Mouse (Mus musculus) kidney, adult 11 months (tissue): ENCODE data around the gene Immt.
A peak's percentile ranks its signal among the peaks of the same experiment; 100 is the strongest.
"Not testable (repeated sequence)": the region's sequence is repeated elsewhere in the genome, so short reads cannot be mapped to it uniquely, and the experiment has no call there.

ENCODE experiments used
- DNase-seq: peaks from one replicate; pipeline ENCODE4 v3.0.0; 2022

Gene Immt

DNA sequence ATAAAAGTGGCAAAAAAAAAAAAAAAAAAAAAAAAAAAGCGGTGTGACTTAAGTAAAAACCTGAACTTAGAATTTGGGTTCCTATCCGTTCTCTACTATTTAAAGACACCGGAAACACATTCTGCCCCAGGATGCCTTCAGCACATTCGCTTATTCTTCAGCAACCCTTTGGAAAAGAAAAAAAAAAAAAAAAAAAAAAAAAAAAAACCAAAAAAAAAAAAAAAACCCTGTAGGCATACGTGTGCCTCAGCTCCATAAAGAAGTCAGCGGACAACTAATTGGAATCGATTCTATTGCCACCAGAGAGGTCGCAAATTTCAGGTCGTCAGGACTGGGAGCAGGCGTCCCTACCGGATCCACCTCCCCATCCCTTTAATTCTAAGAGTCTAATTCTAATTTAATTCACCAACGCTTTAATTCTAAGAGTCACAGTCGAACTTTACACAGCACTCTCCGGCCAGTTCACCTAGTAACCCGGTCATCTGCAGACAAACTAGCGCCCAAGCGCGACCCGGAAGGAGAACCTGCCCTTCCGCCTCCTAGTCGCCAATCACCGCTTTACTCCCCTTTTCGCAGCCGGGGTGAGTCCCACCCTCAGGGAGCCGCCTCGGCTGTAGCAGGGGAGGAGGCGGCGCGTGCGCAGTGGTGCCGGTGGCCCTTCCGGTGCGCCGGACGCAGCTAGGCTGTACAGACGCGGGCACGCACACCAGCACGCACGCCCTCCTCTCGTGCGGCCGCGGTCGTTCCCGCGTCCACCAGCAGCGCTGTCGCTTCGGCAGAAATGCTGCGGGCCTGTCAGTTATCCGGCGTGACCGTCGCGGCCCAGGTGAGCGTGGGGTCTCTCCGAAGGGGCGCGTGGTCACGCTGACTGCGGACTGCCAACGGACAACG is at the start of gene Immt:
Gene Immt (plus strand): TSS at position 642 of the 891 bp plus-strand sequence.
- peak; percentile 98 for DNase-seq

DNA sequence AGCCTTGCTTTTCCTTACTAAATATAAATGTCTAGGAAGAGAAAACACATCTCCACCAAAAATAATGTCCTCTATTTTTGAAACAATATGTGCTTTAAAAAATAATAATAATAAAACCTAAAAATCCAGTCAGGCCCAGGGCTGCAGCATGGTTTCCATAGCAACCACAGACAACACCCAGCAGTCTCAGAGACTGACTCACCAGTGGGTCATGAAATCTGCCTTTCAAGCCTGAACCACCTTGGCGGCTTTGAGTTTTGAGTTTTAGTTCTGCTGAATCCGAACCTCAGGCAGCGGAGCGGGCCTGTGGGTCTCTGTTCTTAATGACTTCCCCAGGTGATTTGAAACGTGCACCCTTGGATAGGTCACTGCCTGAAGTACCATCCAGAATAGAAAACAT is 48.0 kb upstream of the Immt start:
- no peak for DNase-seq

DNA sequence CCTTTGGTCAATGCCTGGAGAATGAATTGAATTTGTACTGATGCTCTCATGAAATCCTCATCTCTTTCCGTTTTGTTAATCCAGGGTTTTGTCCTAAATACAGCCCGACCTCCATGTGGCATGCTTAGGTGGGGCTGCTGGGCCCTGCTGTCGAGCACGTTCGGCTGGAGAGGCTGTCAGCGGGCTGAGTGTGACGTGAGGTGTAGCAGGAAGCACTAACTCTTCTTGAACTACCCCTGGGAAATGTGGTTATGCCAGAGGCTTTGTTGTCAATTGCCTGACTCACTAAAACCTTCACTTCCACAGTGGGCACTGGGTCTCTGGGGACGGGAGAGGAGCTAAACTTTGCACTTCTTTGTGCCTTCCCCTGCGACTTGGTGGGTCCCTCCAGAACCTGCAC is 42.8 kb upstream of the Immt start:
- DNase-seq = no peak

DNA sequence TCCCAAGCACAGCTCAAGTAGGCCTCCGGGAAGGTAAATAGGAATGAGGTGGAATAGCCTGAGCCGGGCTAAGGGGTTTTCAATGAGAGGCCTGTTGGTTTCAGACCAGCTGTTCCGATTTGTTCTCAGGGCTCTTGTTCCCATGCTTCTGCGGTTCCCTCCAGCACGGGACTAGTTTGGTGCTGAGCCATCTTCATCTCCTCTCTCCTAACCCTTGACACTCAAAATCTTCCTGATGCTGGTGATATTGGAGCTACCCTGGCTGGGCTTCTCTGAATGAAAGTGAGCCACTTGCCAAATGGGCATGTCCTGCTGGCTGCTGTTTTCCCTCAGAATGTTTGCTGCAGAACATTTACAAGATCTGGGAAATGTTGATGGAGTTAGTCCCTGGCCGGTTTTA is 39.4 kb upstream of the Immt start:
- no peak for DNase-seq

DNA sequence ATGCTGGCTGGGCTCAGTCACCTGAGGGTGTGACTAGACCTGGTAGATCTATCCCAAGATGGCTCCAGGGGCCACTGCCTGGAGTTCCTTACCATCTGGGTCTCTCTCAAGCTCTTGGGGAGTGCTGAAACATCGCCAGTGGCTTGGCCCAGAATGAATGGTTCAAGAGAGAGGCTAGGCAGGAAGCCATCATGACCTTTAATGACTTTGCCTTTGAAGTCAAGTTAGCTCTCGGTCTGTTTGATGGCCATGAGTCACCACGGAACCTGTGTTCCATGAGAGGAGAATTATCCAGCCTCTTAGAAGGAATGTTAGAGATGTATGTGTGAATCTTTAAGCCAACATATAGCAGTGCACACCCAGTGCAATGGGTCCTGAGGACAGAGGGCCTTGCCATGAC is 31.7 kb upstream of the Immt start:
- no peak for DNase-seq

DNA sequence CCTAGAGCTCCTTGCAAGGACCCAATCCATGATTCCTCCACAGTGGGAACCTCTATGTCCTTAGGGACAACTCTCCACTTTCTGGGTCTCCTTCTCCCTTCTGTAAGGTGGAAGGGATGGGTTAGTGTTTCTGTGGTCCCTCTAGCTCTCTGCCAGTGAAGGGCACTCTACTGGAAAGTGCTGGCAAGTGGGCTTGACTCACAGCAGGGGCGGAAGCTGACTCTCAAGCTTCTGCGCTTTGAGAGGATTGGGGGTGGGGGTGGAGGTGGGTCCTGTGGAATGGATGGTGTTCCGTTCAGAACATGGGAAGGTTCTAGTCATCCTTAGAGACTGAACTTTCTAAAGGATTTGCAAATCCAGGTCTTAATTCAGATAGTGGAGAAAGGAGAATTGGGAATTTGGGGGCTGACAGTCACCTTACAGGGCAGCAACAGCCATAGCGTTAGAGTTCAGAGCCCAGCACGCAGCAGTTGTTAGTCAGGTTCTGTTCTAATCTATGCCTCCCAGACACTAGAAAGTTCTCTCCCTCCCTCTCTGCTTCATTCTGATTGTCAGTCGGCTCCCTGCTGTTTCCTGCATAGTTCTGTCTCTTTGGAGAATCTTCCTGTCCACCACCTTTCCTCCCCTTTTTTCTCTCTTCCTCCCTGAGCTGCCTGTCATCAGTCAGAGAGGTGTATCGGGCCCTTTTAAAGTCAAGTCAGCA is 30.0 kb upstream of the Immt start:
- DNase-seq = no peak

DNA sequence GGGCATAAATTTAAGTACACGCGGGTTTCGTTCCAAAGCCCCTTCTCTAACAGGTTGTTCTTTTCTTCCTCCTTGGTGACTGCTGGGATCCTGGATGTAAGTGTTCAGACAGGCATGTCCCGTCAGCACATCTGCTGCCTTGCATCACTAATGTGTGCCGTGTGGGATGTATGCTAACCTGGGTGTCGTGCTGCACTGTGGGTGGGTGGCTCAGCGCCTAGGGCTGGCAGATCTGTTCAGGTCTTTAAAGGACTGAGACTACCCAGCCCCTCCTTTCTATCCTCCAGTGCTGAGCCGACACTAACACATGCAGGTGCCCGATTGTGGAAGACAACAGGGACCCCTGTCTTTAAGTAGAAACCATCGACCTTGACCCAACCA is 29.4 kb upstream of the Immt start:
- no peak for DNase-seq

DNA sequence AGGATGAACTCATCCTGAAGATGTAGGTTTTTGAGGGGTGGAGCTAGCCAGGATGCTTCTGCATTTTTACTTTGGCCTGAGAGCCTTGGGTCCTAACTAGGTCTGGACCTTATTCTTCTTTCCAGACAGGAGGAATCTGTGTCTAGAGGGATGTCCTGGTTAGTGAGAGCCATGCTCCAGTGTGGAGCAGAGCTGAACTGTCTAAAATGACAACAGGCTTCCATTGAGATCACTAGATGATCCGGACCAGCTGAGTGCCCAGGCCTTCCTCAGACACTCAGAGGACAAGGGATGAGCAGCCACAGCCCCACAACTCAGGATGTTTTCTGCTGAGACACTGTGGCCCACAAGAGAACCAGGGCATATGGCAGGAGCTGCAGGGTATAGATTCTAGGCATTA is 27.5 kb upstream of the Immt start:
- DNase-seq = no peak

DNA sequence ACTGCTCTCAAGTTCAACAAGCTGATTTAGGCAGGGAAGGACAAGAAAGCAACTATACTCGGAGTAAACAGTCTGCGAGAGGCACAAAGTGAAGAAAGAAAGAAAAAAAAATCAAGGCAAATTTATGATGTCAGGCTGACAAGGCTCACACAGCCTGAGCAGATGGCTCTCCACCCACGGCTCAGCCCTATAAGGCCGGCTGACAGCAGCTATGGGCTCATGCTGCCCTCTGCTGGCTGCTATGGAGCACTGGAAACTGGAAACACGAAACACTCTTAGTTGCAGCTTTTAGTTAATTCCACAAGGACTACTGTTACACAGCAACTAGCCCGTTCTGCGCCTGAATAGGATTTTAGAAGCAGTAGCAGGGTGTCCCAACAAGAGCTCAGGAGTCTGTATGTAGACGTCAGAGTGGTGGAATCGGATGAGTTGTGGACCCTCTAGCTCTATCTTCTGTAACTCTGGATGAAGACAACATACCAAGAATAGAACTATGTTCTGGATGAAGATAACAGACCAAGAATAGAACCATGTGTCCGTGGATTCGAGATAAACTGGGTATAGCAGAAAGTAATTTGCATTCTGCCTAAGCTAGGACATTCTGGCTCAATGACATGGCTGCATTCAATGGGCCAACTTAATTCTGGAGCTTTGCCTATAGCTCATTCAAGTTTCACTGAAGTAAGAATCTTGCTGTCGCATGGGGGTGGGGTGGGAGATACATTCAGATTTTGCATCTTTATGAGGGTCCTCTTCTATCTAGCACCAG is 26.9 kb upstream of the Immt start:
- DNase-seq = peak; percentile 17

DNA sequence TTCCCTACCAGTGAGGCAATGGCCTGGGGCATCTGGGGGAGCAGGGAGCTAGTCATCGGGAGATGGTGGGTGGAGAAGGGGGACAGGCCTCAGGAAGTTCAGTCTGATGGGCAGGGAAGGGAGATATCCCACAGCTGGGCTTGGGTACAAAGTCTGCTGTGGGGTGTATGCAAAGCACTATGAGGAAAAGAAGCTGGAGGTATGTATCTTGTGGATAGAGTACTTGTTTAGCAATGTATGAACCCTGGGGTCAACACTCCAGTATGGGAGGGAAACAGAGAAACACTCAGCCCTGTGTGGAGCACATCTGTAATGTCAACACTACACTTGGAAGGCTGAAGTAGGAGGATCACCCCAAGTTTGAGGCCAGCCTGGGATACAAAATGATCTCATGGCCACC is 24.4 kb upstream of the Immt start:
- no peak for DNase-seq

DNA sequence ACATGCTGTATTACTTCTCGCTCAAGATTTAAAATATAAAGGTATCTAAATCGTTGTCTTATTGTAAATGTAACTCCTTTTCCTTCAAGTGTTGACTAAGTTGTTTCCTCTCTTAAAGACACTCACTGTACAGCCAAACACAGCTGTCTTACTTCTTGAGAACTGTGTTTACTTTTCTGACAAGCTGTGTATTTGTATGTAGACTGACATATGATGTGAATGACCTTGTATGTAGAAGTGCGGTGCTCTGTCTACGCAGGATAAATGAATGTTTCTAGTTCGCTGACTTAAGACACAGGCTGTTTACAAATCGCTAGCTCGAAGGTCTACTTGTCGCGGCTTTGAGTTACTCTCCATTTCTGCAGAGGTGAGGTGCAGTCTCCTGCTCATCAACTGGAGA is 21.2 kb upstream of the Immt start:
- DNase-seq = no peak

DNA sequence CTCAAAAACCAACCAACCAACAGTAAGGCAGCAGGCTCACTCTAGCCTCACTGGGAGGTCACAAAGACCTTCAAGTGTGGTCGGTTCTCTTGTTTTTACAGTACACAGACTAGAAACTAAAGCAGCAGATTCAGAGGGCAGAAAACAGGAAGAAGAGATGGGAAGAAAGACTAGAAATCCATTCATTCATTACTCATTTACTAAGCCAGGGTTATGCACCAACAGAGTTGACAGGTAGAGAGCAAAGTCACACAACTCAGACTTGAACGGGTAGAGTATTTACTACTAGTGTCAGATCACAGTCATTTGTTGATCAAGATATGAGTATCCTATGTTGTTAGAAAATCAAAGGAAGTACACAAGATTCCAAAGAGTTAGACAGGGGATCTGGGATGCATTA is 18.3 kb upstream of the Immt start:
- DNase-seq = no peak

DNA sequence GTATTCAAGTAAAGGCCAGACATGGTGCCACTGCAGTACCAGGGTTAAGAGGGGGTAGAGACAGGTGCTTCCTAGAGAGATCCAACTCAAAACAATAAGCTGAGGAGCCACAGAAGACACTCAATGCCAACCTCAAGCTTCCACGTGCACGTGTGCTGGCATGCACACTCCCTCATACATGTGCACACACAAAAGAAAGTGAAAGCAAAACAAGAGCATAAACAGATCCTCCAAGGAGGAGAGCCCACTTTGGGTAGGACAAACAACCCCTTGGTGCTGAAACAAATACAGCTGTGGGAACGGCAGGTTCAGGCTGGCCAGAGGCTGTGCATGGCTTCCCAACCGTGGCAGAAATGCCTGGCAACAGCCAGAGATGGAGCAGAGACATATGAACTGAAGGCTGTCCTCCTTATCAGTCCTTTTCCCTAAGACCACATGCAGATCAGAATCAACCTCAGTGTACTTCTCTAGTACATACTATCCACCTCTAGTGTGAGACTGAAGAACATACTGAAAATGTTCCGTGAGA is 11.3 kb upstream of the Immt start:
- DNase-seq = peak; percentile 57

DNA sequence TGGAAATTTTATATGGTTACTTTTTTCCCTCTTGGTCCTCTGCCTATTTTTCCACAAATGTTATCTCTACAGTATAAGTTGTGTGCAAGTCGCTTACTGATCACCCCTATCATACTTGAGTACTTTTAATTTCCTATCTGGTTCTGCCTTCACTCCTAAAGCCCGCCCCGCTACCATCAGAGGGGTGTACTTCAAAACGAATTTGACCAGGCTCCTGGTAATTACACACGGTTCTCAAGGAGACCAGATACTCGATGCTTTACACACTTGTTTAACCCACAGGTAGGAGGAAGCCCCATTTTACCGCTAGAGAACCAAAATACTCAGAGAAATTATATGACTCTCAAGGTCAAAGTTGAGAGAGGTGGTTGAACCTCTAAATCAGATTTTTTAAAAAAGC is 8.0 kb upstream of the Immt start:
- no peak for DNase-seq

DNA sequence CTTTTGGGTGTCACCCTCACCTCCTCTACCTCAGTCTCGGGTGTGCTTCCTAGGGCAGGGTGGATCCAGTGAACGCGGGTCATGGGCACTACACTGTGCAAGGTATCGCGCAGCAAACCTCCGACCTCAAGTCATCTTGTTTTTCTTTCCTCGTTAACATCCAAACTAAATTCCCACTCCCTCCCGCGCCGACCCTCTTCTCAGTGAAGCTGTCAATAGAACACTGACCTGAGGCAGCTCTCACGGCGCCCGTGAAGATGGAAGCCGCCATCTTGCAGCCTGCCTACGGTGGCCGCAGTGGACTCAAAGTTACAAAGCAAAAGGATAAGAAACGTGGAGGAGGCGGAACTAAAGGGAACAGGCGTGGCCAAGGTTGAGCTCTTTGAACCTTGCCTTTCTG is 7.6 kb upstream of the Immt start:
- DNase-seq = peak; percentile 92

DNA sequence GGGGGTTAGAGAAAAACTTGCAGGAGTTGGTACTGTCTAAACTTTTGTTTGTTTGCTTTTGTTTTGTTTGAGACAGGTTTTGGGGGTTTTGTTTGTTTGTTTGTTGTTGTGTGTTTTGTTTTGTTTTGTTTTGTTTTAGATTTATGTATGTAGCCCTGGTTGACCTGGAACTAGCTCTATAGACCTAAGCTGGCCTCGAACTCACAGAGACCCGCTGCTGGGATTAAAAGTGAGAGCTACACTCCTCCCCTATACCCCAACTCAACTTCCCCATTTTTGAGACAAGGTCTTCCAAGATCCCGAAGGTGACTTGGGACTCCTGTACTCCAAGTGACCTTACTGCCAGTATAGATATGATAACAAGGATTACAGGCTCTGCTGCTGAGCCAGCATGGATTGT is 7.2 kb upstream of the Immt start:
- DNase-seq = no peak

DNA sequence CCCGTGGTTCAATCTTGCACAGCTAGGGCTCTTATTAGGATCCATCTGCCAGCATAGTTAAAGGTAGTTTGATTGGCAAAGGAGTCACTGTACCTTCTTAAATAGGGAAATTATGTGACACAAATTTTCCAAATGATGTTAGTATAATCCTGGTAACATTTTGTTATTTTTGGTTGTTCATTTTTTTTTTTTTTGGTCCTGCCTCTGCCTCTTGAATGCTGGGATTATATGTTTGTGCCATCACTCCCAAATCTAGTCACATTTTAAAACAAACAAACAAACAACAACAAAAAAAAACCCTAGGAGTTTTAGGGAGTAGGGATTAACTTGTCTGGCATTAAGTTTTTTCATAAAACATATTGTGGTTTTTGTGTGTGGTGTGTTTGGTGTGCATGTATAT is 4.3 kb upstream of the Immt start, which contains the start of gene Mrpl35:
Gene Mrpl35 (minus strand): TSS at position 101 of the 400 bp plus-strand sequence.
- DNase-seq = no peak

DNA sequence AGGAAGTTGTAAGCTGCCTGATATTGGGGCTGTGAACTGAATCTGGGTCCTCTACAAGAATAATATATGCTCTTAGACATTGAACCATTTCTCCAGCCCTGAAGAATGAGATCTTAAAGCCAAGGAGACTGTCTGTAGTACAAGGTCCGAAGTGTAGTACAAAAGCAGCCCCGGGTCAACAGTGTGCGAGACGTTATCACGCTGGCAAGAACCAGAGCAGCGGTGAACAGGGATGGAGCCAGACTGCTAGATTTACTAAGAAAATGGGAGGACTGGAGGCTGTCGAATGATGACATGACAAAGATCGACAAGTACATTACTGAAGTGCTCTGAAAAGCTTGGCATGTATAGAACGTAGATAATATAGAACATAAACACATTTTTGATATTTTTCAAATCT is 1.4 kb upstream of the Immt start:
- peak; percentile 19 for DNase-seq

DNA sequence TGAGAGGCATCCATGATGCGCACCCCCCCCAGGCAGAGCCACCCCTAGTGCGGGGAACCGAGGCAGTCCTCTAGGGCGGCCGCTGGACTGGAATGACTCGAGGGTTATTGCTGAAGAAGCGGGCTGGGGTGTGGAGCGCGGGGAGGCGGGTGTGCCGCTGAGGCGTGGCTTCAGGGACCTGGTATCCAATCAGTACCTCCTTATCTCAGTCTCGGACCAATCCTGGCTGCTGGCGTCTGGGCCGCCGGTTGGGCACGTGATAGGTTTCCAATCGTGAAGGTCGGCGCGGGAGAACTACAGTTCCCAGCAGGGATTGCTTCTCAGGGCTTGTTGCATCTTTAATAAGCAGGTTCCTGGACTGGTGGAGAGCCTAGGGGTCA is 440 bp downstream of the Immt start:
- DNase-seq = peak; percentile 99

DNA sequence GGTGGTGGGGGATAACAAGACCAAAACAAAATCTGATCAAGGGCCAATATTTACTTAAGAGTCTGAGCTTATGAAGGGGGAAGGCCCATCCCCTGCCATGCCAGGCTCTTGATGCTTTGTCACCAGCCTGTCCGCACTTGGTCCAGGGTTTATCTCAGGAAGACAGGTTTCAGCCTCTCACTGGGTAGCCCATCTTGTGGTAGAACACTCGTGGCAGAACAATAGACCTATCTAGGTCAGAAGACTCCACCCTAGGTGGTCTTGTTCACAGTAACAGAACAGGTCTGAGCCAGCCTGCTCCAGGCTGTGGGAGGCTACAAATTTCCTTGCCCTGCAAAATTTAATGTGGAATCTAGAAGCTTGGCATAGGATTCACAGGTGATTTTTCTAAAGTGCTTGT is 5.7 kb downstream of the Immt start:
- DNase-seq = no peak

DNA sequence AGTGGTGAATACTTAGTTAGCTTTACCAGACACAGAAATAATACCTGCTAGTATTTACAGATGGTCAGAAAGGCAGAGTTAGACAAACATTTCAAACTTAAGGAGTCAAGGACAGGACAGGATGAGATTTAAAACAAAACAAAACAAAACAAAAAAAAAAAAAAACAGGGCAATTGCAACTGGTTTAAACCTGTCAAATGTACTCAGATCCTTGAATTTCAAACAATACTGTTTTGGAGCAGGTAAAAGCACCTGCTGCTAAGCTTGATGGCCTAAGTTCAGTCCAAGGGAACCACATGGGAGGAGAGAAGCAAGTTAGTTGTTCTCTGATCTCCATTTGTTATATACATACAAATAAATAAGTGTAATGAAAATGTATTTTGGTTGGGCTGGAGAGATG is 8.7 kb downstream of the Immt start:
- no peak for DNase-seq

DNA sequence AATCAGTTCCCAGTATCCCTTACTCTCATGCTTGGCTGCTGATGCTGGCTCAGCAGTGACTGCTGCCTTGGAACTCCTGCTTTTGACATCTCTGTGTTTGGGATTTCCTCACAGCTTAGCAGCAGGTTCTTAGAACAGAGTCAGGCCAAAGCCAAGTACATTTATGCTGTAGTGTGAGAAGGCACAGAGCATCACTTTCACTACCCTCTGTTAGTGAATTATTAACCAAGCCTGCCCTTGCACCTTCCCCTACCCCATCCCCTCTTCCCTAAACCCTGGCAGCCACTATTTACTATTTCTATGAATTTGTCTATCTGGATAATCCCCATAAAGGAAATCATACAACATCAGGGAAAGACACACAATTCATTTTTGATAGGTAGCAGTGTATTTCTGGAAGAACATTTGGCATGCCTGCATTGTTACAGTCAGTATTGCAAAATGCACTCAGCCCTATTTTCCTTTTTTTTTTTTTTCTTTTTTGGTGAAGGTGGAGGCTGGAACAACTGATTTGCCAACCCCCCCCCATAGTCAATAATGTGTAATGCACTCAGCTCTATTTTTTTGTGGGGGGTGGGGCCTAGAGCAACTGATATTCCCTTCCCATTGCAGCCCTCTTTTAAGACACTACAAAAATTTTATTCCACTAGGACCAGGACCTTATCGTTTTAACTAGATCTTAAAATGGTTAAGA is 9.6 kb downstream of the Immt start:
- DNase-seq = no peak

DNA sequence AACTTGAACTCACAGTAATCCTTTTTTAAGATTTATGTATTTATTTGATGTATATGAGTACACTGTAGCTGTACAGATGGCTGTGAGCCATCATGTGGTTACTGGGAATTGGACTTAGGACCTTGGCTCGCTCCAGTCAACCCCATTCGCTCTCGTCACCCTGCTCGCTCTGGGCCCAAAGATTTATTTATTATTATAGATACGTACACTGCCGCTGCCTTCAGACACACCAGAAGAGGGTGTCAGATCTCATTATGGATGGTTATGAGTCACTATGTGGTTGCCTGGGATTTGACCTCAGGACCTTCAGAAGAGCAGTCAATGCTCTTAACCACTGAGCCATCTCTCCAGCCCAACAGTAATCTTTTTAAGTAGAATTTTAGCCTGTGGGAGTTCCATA is 15.8 kb downstream of the Immt start:
- not testable (repeated sequence) for DNase-seq
